Mouse (Mus musculus): ENCODE results near the gene Ror2.

- TF ChIP-seq TAL1 (IDR thresholded peaks at IDR 0.05; ENCODE audit: low read length) (no peak), GATA1 (IDR thresholded peaks at IDR 0.05; ENCODE audit: low read length) (no peak)
These were observed 44.3 kb upstream of the Ror2 start for GRCm38 (mm10) chr13:53330246-53330645.

All from erythroblast, embryonic 14.5 days (primary cell).